Mouse (Mus musculus) neural tube, embryonic 12.5 days (tissue): ENCODE data around the gene Elf1. TPM values are rescaled to one million over a fixed set of nuclear protein-coding genes. Genes with fewer than 3 reads are reported as not detected.

Experiments
- ATAC-seq: fragments of 200-750 bp; cut with Nextera tagmentation; 2 replicates; pipeline ENCODE4 v1.8.0; 2017; ENCODE audit warnings: low read depth, mild to moderate bottlenecking, moderate TSS enrichment, moderate library complexity; ENCODE audit not compliant: low FRiP score
- H3K27ac ChIP-seq: fragments of 300-500 bp; sonication (generic); 2 replicates; pipeline ENCODE4 v1.5.1; 2016
- H3K27me3 ChIP-seq: fragments of 300-500 bp; sonication (generic); replicated peaks from 2 replicates; pipeline ENCODE4 v1.6.1; 2016; ENCODE audit warnings: mild to moderate bottlenecking
- H3K36me3 ChIP-seq: fragments of 300-500 bp; sonication (generic); 2 replicates; pipeline ENCODE4 v1.6.1; 2016; ENCODE audit warnings: mild to moderate bottlenecking
- H3K4me1 ChIP-seq: fragments of 300-500 bp; sonication (generic); 2 replicates; pipeline ENCODE4 v1.6.1; 2016
- H3K4me2 ChIP-seq: fragments of 300-500 bp; sonication (generic); replicated peaks from 2 replicates; pipeline ENCODE4 v1.6.1; 2016; ENCODE audit warnings: mild to moderate bottlenecking
- H3K4me3 ChIP-seq: fragments of 300-500 bp; sonication (generic); 2 replicates; pipeline ENCODE4 v1.5.1; 2016
- H3K9ac ChIP-seq: fragments of 300-500 bp; sonication (generic); 2 replicates; pipeline ENCODE4 v1.6.1; 2016; ENCODE audit warnings: mild to moderate bottlenecking
- H3K9me3 ChIP-seq: fragments of 300-500 bp; sonication (generic); 2 replicates; pipeline ENCODE4 v1.6.1; 2016; ENCODE audit warnings: mild to moderate bottlenecking
- WGBS: fragments of 180-500 bp; shearing (Covaris S2); methylation state at CpG from one replicate; pipeline ENCODE4 v1.1.7; 2016; 5-methylcytosine and 5-hydroxymethylcytosine counted together
- polyA plus RNA-seq: library from polyadenylated mRNA; unstranded; fragments of >200 nt; fragmentation: Nextera tagmentation; extraction: Ambion mirVana; gene quantifications from 2 replicates; pipeline ENCODE4 v1.2.1, GENCODE M21; 2016

The Elf1 gene
- polyA plus RNA-seq, 1 experiment from 2014 or later: 8.0 TPM

GRCm38 (mm10) chr14:79549343-79549742 is 68.3 kb downstream of the Elf1 start:
- no peak overlapping the region for H3K4me3 ChIP-seq
- WGBS: 85% methylated on average over 7 of the region's 7 CpGs
- no peaks in the 10 kb centered on the region for H3K9me3 ChIP-seq
- no peak overlapping the region for H3K27ac ChIP-seq
- H3K4me1 ChIP-seq: no peaks in the 10 kb centered on the region
- no peaks in the 10 kb centered on the region for H3K36me3 ChIP-seq
- no peak overlapping the region for H3K4me2 ChIP-seq
- ATAC-seq: no peak
- no peaks in the 10 kb centered on the region for H3K27me3 ChIP-seq
- no peak overlapping the region for H3K9ac ChIP-seq

GRCm38 (mm10) chr14:79551929-79552328 is 70.9 kb downstream of the Elf1 start:
- ATAC-seq: no peak
- Histone ChIP-seq H3K9ac (no peak overlapping the region), H3K4me2 (no peak overlapping the region), H3K9me3 (no peaks in the 10 kb centered on the region), H3K27ac (no peak overlapping the region), H3K4me3 (no peak overlapping the region), H3K36me3 (no peaks in the 10 kb centered on the region), H3K4me1 (no peaks in the 10 kb centered on the region), H3K27me3 (no peaks in the 10 kb centered on the region)
- 89% methylated on average over 2 of the region's 2 CpGs for WGBS

GRCm38 (mm10) chr14:79552854-79553253 is 71.9 kb downstream of the Elf1 start:
- H3K27me3 ChIP-seq: no peaks in the 10 kb centered on the region
- ATAC-seq: no peak
- 92% methylated on average over 1 of the region's 1 CpGs for WGBS

GRCm38 (mm10) chr14:79557796-79558195 is 76.8 kb downstream of the Elf1 start:
- Histone ChIP-seq H3K4me2 (no peak overlapping the region), H3K27me3 (no peaks in the 10 kb centered on the region), H3K27ac (no peak overlapping the region), H3K9me3 (no peaks in the 10 kb centered on the region), H3K4me3 (no peak overlapping the region), H3K4me1 (no peaks in the 10 kb centered on the region), H3K9ac (no peak overlapping the region), H3K36me3 (no peaks in the 10 kb centered on the region)
- no peak for ATAC-seq
- WGBS: 91% methylated on average over 1 of the region's 1 CpGs

More at GRCm38 (mm10) chr14:79552854-79553253, 71.9 kb downstream of the Elf1 start:
- H3K4me2 ChIP-seq: no peak overlapping the region
- no peaks in the 10 kb centered on the region for H3K4me1 ChIP-seq
- H3K27ac ChIP-seq: no peak overlapping the region
- no peak overlapping the region for H3K4me3 ChIP-seq
- H3K9me3 ChIP-seq: no peaks in the 10 kb centered on the region
- no peak overlapping the region for H3K9ac ChIP-seq
- no peaks in the 10 kb centered on the region for H3K36me3 ChIP-seq

- no peak for ATAC-seq
- Histone ChIP-seq H3K27me3 (no peaks in the 10 kb centered on the region), H3K9me3 (no peaks in the 10 kb centered on the region), H3K4me1 (no peaks in the 10 kb centered on the region), H3K4me3 (no peak overlapping the region), H3K4me2 (no peak overlapping the region), H3K9ac (no peak overlapping the region), H3K27ac (no peak overlapping the region), H3K36me3 (no peaks in the 10 kb centered on the region)
- 26% methylated on average over 5 of the region's 5 CpGs for WGBS
These were observed 81.8 kb downstream of the Elf1 start for GRCm38 (mm10) chr14:79562745-79563144.

GRCm38 (mm10) chr14:79564784-79565183 is 83.8 kb downstream of the Elf1 start:
- ATAC-seq: no peak
- no peak overlapping the region for H3K27ac ChIP-seq

GRCm38 (mm10) chr14:79573482-79574191 is 92.6 kb downstream of the Elf1 start:
- no peak overlapping the region for H3K4me3 ChIP-seq
- no peak overlapping the region for H3K9ac ChIP-seq
- H3K36me3 ChIP-seq: peaks cover 9% of the 10 kb centered on the region; the same call in 1 of the 2 replicates
- 92% methylated on average over 13 of the region's 13 CpGs for WGBS
- H3K27ac ChIP-seq: no peak overlapping the region
- ATAC-seq: no peak
- no peaks in the 10 kb centered on the region for H3K9me3 ChIP-seq
- H3K4me2 ChIP-seq: no peak overlapping the region
- H3K4me1 ChIP-seq: no peaks in the 10 kb centered on the region
- no peaks in the 10 kb centered on the region for H3K27me3 ChIP-seq

More at GRCm38 (mm10) chr14:79564784-79565183, 83.8 kb downstream of the Elf1 start:
- no peak overlapping the region for H3K9ac ChIP-seq
- no peak overlapping the region for H3K4me2 ChIP-seq
- no peaks in the 10 kb centered on the region for H3K36me3 ChIP-seq
- no peaks in the 10 kb centered on the region for H3K27me3 ChIP-seq
- WGBS: 70% methylated on average over 6 of the region's 6 CpGs
- no peaks in the 10 kb centered on the region for H3K4me1 ChIP-seq
- no peaks in the 10 kb centered on the region for H3K9me3 ChIP-seq
- no peak overlapping the region for H3K4me3 ChIP-seq

- H3K27me3 ChIP-seq: no peaks in the 10 kb centered on the region
- WGBS: 94% methylated on average over 1 of the region's 1 CpGs
- ATAC-seq: no peak
These were observed 93.4 kb downstream of the Elf1 start for GRCm38 (mm10) chr14:79574361-79574760.

GRCm38 (mm10) chr14:79583526-79584245 is 102.7 kb downstream of the Elf1 start:
- H3K36me3 ChIP-seq: 0 out of 2 replicates have a peak, but pooled peaks cover 5% of the 10 kb centered on the region
- peaks cover 4% of the 10 kb centered on the region for H3K4me1 ChIP-seq
- no peaks in the 10 kb centered on the region for H3K9me3 ChIP-seq
- no peak for ATAC-seq
- H3K4me2 ChIP-seq: no peak overlapping the region
- H3K27me3 ChIP-seq: no peaks in the 10 kb centered on the region
- no peak overlapping the region for H3K9ac ChIP-seq
- no peak overlapping the region for H3K27ac ChIP-seq
- 81% methylated on average over 5 of the region's 5 CpGs for WGBS
- no peak overlapping the region for H3K4me3 ChIP-seq

More at GRCm38 (mm10) chr14:79574361-79574760, 93.4 kb downstream of the Elf1 start:
- Histone ChIP-seq H3K36me3 (peaks cover 9% of the 10 kb centered on the region; the same call in 1 of the 2 replicates), H3K4me2 (no peak overlapping the region), H3K27ac (no peak overlapping the region), H3K4me1 (no peaks in the 10 kb centered on the region), H3K9ac (no peak overlapping the region), H3K9me3 (no peaks in the 10 kb centered on the region), H3K4me3 (no peak overlapping the region)

GRCm38 (mm10) chr14:79586499-79587138 is 105.6 kb downstream of the Elf1 start:
- H3K4me3 ChIP-seq: peak overlapping the region; percentile 63
- 0 out of 2 replicates have a peak, but pooled peaks cover 4% of the 10 kb centered on the region for H3K36me3 ChIP-seq
- peak overlapping the region; percentile 70 for H3K4me2 ChIP-seq
- no peak overlapping the region for H3K27ac ChIP-seq
- H3K27me3 ChIP-seq: no peaks in the 10 kb centered on the region
- H3K4me1 ChIP-seq: peaks cover 15% of the 10 kb centered on the region
- WGBS: 36% methylated on average over 16 of the region's 16 CpGs
- H3K9ac ChIP-seq: peak overlapping the region; percentile 54
- ATAC-seq: no peak
- H3K9me3 ChIP-seq: no peaks in the 10 kb centered on the region

- Histone ChIP-seq H3K4me3 (peak within 1 kb of the TSS; percentile 63), H3K36me3 (0 out of 2 replicates have a peak, but pooled peaks cover 6% of the 10 kb centered on the region), H3K4me2 (peak within 1 kb of the TSS; percentile 70), H3K4me1 (peaks cover 15% of the 10 kb centered on the region), H3K9me3 (no peaks in the 10 kb centered on the region), H3K9ac (peak within 1 kb of the TSS; percentile 59), H3K27ac (peak within 1 kb of the TSS; percentile 32; the same call in 1 of the 2 replicates), H3K27me3 (no peaks in the 10 kb centered on the region)
- peak; percentile 99 for ATAC-seq
- WGBS: under 1% methylated on average over 60 of the region's 60 CpGs
These were observed 106.3 kb downstream of the Elf1 start, which contains the start of gene Sugt1 for GRCm38 (mm10) chr14:79587139-79587851. Gene Sugt1 (plus strand): TSS chr14:79587691.
